In the genomic region with DNA sequence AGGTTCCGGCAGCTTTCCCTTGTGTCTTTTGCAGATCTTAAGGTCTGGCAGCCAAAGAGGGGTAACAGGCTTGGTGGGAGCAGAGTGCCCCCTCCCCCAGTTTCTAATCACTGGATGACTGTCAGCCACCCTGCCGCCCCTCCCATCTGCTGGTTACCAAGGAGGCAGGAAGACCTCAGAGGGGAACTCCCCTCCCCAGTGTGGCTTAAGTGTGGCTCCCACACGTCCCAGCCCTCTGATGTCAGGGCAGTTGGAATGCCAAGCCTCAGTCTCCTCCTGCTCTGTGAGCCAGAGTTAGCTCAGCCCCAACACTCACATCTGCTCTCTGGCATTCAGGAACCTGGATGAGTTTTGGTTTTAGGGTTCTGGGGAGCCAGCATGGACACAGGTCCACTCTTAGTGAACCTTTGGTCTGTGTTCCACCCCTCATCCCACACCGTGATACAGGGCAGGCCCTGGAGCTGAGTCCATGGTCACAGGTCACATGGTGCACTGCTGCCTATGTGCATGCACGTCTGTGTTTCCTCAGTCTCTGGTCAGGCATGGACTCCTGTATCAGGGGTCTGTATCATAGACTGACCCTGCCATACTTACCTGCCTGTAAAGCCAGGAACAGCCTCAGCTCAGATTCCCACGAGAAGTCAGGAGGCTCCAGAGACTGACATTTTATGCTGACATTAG, we compare ENCODE assay signal across 10 mouse cellular contexts. TPM values are rescaled to one million over a fixed set of nuclear protein-coding genes. Genes with fewer than 3 reads are reported as not detected.
DNase-seq lines count a peak whose midpoint lies in the region; ATAC-seq and TF ChIP-seq lines count a peak whose summit lies in the region.
"Had no signal": no experiment of that assay in that cellular context is flagged by ENCODE, and none has a peak within 500 bp of the region (broad histone marks: within the 10 kb centered on the region; RNA-seq: fewer than 3 reads in every experiment).

No protein-coding gene starts in this region.

- no peaks in the 10 kb centered on the region for H3K9me3 ChIP-seq in forebrain, embryonic 12.5 days
- H3K9me3 ChIP-seq in intestine, embryonic 15.5 days: no peaks in the 10 kb centered on the region
- H3K9me3 ChIP-seq in neural tube, embryonic 13.5 days: no peaks in the 10 kb centered on the region
- H3K9me3 ChIP-seq: G1E; liver, embryonic 15.5 days had no signal

- H3K9ac ChIP-seq in forebrain, embryonic 12.5 days: peak overlapping the region; percentile 7; the same call in 1 of the 2 replicates
- peak overlapping the region; percentile 10; the same call in 1 of the 2 replicates for H3K9ac ChIP-seq in intestine, embryonic 15.5 days
- H3K9ac ChIP-seq in neural tube, embryonic 13.5 days: peak overlapping the region; percentile 50; the same call in 1 of the 2 replicates
- H3K9ac ChIP-seq: liver, embryonic 15.5 days had no signal

- H3K4me1 ChIP-seq in forebrain, embryonic 12.5 days: peaks cover 32% of the 10 kb centered on the region
- H3K4me1 ChIP-seq in intestine, embryonic 15.5 days (replicated peaks): peaks cover 23% of the 10 kb centered on the region
- H3K4me1 ChIP-seq in neural tube, embryonic 13.5 days (replicated peaks): peaks cover 42% of the 10 kb centered on the region

- H3K36me3 ChIP-seq in forebrain, embryonic 12.5 days (replicated peaks): peaks cover 72% of the 10 kb centered on the region
- H3K36me3 ChIP-seq in intestine, embryonic 15.5 days: peaks cover 21% of the 10 kb centered on the region
- peaks cover 70% of the 10 kb centered on the region for H3K36me3 ChIP-seq in neural tube, embryonic 13.5 days
- H3K36me3 ChIP-seq: G1E had no signal

- no peaks in the 10 kb centered on the region for H3K27me3 ChIP-seq in forebrain, embryonic 12.5 days
- no peaks in the 10 kb centered on the region for H3K27me3 ChIP-seq in intestine, embryonic 15.5 days (replicated peaks)
- H3K27me3 ChIP-seq in neural tube, embryonic 13.5 days: no peaks in the 10 kb centered on the region
- H3K27me3 ChIP-seq: liver, embryonic 15.5 days had no signal

- H3K27ac ChIP-seq in layer of hippocampus, adult 2 months: peak overlapping the region; percentile 70
- H3K27ac ChIP-seq in forebrain, embryonic 12.5 days: peak overlapping the region; percentile 85
- peak overlapping the region; percentile 83 for H3K27ac ChIP-seq in intestine, embryonic 15.5 days
- peak overlapping the region; percentile 77 for H3K27ac ChIP-seq in neural tube, embryonic 13.5 days (replicated peaks)
- H3K27ac ChIP-seq: liver, embryonic 15.5 days had no signal

- no peak overlapping the region for H3K4me3 ChIP-seq in layer of hippocampus, adult 2 months
- no peak overlapping the region for H3K4me3 ChIP-seq in forebrain, embryonic 12.5 days (replicated peaks)
- no peak overlapping the region for H3K4me3 ChIP-seq in intestine, embryonic 15.5 days (replicated peaks)
- no peak overlapping the region for H3K4me3 ChIP-seq in neural tube, embryonic 13.5 days
- H3K4me3 ChIP-seq: liver, embryonic 15.5 days had no signal

- ATAC-seq in forebrain, embryonic 12.5 days (ENCODE audit: low FRiP score): peak; percentile 31; the same call in 1 of the 2 replicates
- peak; percentile 69 for ATAC-seq in intestine, embryonic 15.5 days
- ATAC-seq in neural tube, embryonic 13.5 days (ENCODE audit: low read depth): 0 out of 2 replicates have a peak, but pooled peaks have one; percentile 7

- 47% methylated on average over 6 of the region's 6 CpGs for WGBS in forebrain, embryonic 12.5 days
- WGBS in intestine, embryonic 15.5 days: 40% methylated on average over 6 of the region's 6 CpGs
- 45% methylated on average over 6 of the region's 6 CpGs for WGBS in neural tube, embryonic 13.5 days

- no peak overlapping the region for H3K4me2 ChIP-seq in forebrain, embryonic 12.5 days
- H3K4me2 ChIP-seq in intestine, embryonic 15.5 days (replicated peaks): no peak overlapping the region
- H3K4me2 ChIP-seq in neural tube, embryonic 13.5 days: no peak overlapping the region
- H3K4me2 ChIP-seq: liver, embryonic 15.5 days had no signal

- TF ChIP-seq CTCF in layer of hippocampus, adult 2 months (conservative IDR thresholded peaks at IDR 0.05): no peak

- no peak for DNase-seq in layer of hippocampus, adult 2 months (ENCODE audit: low spot score in 2 of 2)
- no peak for DNase-seq in layer of hippocampus, postnatal 36 days
- DNase-seq in urinary bladder, postnatal 14 days (ENCODE audit: low spot score): no peak
- no peak for DNase-seq in retina, postnatal 1 day
- DNase-seq in thymus, postnatal 25 days: no peak

RNA-seq across cellular contexts. Expression of gene Slc6a6, which starts 45.2 kb away (rescaled TPM):
- total RNA-seq in layer of hippocampus, adult 2 months (2021): 100 to 1,000 TPM; 136 to 138 TPM
- 100 to 1,000 TPM; 116 to 118 TPM for total RNA-seq in layer of hippocampus, postnatal 36 days (2021)
- 67.6 and 79.0 TPM in 2 replicates for polyA plus RNA-seq in forebrain, embryonic 12.5 days (2016; fragmentation: Nextera tagmentation; extraction: Ambion mirVana)
- 78.0 and 87.9 TPM in 2 replicates for polyA plus RNA-seq in intestine, embryonic 15.5 days (2015; fragmentation: Nextera tagmentation; extraction: Ambion mirVana)
- polyA plus RNA-seq in neural tube, embryonic 13.5 days (2015; fragmentation: Nextera tagmentation; extraction: Ambion mirVana): 63.7 and 70.0 TPM in 2 replicates

Comparison
In these comparisons a context has a peak if more than half of its experiments do, and no peak if none do; other contexts are left out.
1. ATAC-seq: peak in every context shown above with its lines; median percentile 69 in intestine, embryonic 15.5 days; 31 in forebrain, embryonic 12.5 days; 7 in neural tube, embryonic 13.5 days.